Mouse (Mus musculus) gastrocnemius, adult 8-10 months (tissue): ENCODE measurements at regions not wholly inside any gene's neighbourhood (a gene's known extent, or its start where the extent isn't known, plus 50 kb on each side); places are given as distances from the start of the nearest gene placed in this dataset.

Source experiments
- DNase-seq, 2 experiments: peaks; one replicate each; pipeline ENCODE4 v3.0.0; 2022; ENCODE audit warnings: low spot score in 2 of 2

DNA sequence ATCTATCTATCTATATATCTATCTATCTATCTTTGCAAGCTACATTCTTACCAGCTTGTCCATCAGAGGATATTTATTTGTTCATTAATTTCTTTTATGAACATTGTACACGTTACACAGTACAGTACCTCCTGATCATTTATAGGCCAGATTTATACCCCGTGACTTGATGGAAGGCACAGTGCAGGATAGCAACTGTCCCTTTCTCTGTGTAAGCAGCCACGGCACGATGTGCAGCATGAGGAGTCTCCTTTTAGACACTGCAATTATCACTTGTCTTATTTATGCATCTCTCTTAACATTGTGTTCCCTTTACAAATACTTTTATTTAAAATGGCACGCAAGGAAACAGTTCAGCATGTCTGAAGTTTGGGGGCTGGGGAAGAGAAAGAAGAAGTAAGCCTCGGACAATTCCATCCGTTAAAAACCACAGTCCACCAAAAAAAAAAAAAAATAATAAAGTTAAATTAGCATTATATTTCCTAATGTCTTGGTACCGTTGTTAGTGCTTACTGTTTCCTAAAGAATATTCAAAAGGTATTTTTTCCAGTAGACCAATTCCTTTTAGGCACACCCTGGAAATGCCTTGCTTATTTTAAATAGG lies 475.4 kb downstream of the Lmo4 start:
- no peak for DNase-seq

DNA sequence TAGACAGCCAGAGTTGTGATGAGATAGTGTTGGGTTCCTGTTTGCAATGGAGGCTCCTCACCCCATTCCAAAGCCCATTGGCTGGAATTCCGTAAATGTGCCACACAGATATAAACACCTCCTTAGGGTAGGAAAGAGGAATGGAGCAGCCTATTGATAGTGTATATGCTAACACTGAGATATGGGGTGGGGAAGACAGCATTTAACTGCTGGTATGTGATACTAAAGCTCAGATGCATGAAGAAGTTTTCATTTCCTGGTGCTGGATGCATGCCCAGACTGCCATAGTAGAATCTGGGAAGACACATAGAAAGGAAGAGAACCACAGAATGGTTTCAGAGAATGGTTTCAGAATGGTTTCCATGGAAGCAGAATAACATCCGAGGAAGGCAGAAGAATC lies 482.4 kb downstream of the Lmo4 start:
- DNase-seq: no peak

DNA sequence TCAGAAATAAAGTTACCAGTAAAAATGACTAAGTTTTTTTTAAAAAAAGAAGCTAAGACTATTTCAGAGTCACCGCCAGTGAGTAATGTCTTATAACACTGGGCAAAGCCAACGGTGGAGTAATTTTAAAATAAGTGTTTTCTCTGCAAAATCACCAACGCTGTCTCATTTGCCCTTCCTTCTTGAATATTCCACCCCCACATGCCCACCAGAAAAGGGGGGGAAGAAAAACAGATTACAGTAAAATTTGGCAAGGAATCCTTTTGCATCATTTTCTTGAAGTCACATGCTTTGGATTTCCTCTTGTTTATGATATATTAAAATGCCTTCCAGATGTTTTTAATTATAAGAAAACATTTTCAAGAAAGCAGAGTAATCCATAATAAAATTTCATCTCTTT lies 482.9 kb downstream of the Lmo4 start:
- DNase-seq: no peak

DNA sequence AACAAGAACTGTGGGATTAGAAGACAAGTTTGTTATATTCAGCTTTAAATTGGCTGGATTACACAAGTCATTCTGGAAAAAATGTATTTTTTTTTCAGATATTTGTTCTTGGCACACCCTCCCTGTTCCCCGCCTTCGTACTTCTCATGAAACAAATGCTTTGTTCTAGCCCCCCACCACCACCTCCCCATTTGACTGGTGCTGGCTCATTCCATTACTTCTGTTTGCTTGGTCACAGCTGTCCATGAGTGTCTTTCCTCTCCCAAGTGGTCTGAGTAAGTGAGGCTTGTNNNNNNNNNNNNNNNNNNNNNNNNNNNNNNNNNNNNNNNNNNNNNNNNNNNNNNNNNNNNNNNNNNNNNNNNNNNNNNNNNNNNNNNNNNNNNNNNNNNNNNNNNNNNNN lies 491.8 kb downstream of the Lmo4 start:
- no peak for DNase-seq

DNA sequence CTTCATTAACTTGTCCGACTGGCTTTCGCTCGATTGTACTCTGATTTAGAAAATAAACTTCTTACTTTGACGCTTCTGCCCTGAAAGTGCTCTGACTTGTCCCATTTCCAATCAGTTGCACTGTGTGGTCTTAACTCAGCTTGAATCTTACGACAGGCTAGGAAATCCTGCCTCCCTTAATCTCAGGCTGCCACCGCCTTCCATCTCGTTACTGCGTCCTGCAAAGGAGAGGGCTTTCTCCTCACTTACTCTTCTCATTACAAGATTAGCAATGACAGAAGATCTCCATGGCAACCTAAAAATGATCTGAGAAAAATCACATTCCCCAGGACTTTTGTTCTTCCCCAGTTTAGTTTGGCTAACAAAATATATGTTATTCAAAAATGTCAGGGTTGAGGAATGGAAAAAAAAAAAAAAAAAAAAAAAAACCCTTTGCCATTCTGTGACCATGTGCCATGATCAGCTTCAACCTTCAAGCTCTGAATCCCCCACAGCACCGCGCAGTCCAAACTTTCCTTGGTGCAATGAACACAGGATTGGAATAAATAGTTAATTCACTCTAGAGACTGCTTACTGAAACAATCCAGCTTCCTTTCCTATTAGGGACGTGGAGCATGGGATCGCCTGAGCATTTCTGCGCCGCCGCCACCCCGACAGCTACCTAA lies 494.1 kb downstream of the Lmo4 start:
- no peak for DNase-seq

DNA sequence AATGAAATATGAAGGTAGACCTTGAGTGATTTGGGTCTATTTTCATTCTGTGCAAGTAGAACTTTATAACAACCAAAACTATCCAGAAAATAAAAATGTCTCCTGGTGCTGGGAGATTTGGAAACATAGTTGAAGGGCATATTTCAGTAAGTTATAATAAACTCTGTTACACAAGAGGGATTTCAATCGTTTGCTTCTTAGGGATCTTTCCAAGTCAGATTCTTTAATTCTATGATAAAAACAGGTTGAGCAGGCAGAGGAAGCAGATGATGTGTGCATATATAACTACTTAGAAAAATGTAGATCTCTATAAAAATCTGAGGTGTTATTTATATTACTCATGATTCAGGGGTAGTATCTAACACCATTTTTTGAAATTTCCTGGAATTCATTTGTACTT lies 498.3 kb downstream of the Lmo4 start:
- no peak for DNase-seq

DNA sequence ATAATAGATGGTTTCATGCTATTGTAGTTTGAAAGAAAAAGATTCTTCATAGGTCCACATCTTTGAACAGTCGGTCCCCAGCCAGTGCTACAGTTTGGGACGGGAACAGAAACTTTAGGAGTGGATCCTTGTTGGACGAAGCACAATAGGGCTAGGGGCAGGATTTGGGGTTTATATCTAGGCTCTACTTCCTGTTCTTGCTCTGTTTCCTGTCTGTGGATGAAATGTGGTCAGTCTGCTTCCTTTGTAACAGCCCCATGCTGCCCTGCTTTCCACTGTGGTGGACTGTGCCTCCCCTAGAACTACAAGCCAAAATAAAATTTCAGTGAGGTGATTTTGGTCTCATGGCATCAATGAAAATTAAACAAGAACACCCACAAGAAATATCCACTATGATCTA lies 510.2 kb downstream of the Lmo4 start:
- no peak for DNase-seq

DNA sequence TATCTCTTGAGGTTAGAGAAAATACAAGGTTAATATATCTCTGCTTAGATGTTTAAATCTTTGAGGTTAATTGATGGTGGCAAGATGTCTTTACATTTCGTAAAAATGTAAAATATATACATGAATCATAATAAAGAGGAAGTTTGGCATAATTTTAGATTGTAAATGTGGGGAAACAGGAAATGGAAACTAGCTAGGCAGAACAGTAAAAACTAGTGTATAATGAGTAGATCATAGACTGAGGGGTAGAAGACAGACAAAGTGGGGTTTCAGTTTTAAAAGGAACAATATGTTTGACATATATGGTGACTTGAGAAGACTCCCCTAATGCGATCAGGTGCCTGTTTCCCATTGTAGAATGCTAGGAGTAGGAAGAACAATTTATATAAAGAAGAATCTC lies 519.3 kb downstream of the Lmo4 start:
- no peak for DNase-seq

DNA sequence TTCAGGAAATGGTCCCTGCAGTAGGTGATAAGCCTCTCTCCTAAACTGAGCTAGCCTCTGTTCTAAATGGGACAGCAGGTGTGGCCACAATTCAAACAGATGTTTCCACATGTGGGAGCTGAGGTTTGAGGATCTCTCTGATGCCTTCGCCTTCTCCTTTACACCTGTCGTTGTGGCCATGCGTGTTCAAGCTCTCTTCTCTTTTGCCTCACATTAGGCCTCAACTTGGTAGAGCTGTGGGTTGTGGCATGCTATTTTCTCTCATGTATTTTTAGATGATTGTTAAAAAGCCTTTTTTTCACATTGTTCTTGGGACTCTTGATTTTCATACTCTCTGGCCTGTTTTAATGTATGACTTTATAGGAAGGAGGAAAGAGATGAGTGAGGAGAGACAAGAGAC lies 526.8 kb downstream of the Lmo4 start:
- no peak for DNase-seq

DNA sequence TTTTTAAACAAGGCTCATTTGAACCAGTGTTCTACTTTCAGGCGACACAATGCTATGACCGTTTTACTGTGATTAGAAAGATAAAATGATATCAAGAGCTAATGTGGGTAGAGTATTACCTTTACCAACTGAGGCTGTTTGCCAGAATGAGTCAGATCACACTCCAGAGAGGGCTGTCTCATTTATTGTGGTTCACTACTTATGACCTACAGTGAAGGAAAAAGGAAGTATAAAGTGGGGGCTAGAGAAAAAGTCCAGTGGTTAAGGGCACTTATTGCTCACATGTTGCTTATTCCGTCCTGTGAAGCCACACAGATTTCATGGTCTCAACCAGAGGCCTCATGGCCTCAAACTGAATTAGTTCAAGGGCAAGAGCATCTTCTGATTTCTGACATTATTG lies 530.2 kb downstream of the Lmo4 start:
- DNase-seq: no peak

DNA sequence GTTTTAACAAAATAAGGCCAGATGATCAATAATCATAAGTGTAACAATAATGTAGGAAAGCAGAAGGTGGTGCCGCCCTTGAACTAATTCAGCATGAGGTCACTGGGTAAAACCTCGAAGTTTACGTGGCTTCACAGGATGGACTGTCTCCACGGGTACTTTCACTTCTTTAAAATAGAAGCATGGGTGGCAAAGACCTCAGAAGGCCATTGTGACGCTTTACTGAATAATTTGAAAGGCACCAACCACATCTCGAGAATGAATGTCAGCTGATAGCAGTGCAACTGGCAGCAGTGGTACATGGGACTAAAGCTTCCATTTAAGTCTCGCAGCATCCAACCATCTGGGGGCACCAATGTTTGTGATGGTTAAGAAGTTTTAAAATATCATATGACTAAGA lies 530.6 kb downstream of the Lmo4 start:
- no peak for DNase-seq

DNA sequence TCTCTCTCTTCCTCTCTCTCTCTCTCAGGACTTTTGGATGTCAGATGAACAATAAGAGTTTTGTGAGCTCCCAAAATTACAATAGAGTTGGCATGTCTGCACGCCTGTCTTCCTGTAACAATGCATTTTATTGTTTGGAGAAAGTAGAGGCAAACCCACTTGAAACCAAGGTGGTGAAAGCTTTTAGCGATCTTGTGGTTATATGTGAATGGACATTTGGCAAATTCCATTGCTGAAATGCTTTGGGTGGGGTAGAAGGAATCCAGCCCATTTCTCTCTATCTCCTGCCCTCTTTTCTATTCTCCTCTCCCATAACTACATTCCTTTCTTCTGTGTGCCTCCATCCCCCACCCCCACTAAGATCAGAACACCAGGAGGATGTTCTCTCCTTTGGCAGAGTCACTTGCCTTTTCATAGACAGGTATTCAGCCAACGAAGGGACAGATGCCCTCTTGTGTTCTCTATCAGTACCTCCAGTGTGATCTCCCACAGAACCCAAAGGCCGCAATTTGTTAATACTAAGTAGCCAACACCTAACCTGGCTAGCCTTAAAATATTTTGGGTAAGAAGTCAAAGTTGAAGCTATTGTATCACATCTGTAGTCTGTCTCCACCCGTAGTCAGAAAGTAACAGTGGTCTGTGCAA lies 542.9 kb downstream of the Lmo4 start:
- no peak for DNase-seq

DNA sequence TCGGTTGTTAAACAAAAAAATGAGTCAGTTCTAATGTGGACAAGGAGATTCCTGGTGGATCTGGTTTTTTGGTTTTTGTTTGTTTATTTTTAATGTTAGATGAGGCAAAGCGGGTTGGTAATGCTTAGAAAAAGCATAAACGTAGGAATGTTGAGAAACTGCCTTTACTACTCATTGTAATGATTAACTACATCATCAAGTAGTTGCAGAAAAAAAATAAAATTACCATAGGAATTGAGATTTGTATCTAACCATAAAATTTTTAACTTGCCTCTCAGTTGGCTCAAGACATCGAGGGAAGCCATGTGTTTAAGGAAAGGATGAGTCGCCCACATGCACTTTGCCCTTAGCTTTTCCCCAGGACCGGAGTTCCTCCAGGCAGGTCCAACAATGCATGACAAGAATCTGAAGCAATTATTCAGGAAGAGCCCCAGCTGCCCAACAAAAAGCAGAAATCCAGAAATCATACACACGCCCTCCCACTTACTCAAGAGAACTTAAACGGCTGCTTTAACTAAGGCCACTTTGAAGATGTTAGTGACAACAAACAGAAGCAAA lies 545.5 kb downstream of the Lmo4 start:
- DNase-seq: no peak

DNA sequence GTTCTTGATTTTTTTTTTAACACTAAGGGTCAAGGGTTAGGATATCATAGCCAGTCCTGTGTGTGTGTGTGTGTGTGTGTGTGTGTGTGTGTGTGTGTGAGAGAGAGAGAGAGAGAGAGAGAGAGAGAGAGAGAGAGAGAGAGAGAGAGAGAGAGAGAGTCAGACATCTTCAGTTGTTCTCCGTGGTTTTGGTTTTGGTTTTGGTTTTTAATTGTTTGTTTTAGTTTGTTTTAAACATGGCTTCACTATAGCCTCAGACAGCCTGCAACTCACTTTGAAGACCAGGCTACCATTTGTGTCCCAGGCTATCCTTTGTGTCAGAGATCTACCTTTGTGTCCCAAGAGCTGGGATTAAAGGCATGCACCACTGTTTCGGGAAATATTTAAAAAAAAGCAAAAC lies 557.8 kb downstream of the Lmo4 start:
- DNase-seq: no peak

DNA sequence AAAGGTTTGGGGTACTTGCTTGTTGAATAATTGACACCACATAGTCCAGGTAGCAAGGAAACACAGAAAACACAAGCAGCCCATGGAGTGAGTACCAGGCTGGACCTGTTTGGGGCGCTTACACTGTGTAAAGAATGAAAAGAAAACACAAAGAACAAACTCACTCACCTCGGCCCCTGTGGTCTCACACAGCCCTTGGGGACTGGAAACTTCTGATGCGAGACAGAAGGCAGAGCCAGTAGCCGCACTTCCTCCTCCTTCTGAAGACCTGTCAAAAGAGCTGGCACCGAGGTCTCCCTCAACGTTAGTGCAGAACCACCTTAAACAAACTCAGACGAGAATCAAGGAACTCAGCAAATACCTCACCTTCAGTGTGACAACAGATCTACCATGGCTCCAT lies 558.2 kb downstream of the Lmo4 start:
- DNase-seq: no peak

DNA sequence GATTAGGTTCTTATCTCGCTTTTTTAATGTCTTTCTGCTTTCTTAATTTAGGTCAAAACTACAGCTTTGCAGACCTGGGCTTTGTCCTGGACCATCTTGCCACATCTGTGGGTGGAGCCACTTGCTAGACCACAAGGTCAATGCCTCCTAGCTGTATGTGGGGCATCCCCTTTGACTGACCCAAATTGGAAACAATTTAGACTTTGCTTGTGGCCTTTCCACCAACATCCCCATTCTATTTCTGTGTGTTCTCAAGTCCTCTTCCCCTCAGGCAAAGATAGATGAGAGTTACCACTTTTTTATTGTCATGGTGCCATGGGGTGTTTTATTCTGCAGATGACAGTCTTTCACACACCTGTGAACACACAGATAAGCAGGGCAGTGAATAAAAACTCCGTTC lies 572.0 kb downstream of the Lmo4 start:
- no peak for DNase-seq

DNA sequence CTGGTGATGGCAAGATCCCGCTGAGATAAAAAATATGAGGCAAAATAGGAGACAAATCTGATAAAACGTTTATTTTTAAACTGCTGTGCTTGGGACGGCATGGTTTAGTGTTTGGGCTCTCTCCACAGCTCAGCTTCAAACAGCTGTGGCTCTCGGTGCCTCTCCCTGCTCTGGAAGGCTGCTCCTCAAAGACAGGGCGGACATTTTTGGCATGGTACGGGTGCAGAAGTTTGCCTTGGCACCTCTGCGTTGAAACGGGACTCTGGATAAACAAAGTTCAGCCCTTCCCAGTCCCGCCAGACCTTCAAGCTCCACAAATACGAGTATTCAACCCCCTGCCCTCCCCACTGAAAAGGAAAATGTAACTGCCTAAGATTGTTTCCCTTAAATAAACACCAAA lies 573.8 kb downstream of the Lmo4 start:
- peak in 1 of 2 experiments; percentile 16 for DNase-seq

DNA sequence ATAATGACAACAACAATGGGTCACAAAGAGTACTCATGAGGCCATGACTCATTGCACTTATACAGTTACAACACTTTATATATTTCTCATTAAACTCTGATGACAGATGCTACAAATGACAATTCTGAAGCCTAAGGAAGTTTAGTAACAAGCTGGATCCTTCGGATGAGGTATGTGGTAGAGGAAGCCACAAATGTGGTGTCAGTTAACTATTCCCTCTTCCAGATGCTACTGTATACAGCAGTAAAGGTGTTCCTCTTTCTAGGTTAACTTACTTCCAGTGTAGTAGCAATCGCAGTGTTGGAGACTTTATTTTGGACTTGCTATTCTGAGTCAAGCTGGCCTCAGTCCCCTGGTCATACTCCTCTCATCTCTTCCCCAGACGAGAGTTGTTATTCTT lies 580.1 kb downstream of the Lmo4 start:
- no peak for DNase-seq

DNA sequence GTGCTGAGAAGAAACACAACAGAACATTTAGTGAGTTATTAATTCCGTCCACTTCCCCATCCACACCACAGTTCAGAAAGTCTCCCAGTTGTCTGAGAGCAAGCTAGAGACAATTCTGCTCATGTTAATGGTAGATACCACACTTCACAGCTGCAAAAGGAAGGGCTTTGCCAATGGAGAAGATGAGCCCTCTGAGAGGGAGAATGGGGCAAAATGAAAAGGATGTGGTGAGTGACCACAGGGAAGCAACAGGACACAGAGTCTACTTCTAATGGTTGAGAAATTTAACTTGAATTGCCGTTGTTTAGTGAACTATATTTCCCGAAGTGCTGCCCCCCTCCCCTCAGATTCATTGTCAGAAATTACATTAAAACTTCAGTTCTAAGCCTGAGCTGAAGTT lies 582.7 kb downstream of the Lmo4 start:
- no peak for DNase-seq

DNA sequence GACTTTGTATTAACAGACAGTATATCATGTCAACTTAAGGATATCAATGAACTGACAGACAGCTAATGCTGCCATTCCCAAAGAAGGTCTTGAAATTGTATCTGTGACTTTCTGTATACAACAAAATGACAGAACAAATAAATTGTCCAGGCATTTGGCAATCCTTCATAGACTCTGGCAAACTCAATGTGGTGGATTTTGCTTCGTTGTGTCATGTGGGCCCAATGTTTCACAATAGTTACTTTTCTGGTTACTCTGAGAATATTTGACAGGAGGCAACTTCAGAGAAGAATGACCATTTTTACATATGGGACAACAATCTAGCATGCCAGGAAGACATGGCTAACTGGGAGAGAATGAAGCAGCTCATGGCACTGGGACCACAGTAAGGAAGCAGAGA lies 585.9 kb downstream of the Lmo4 start:
- DNase-seq: no peak

DNA sequence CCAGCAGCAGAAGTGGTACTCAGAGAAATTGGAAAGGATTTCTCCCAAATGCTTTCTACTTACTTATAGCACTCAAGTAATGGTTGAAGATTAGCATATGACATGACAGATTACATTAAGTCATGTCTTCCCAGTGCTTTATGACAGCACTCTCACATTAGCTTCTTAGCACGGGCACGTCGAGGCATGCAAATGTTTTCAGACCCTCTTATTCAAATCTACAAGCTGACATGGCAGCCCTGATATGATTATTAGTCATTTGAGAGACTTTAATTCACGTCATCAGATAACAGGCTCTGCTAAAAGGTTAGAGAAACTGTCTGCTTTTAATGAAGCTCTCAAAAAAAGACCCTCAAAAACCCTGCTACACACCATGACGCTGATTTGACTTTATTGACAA lies 590.1 kb downstream of the Lmo4 start:
- no peak for DNase-seq

DNA sequence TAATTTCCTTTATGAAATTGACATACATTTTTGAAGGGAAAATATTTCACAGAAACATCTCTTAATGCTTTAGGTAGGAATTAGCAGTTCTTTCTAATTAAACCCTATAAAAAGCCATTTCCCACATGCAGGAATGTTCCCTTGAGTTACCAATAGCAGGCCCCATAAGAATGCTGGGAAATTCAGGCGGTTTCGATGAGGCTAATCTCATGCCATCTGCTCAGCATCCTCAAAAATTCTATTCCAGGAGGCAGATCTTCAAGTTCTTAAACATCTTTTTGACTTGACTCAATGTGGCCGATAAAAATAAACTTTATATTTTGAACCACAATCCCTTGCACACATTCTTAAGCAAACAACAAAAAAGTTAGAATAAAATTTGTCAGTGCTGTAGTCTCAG lies 591.0 kb downstream of the Lmo4 start:
- no peak for DNase-seq

DNA sequence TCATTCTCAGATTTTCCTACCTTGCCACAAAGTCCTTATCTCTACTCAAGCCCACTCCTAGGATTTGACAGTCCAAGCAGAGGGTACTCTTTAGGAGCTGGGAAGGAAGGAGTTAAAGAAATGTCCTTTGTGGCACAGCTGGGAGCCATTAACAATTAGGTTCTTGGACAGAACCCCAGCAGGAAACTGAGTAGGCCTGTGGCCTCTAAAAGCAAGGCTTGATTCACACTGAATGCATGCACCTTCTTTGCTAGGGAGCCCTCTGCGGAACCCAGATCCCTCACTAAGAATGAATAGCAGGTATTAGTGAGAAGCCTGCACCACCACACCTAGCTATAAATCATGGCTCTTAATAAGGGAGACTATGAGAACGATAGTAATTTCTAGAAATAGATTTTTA lies 595.3 kb downstream of the Lmo4 start:
- no peak for DNase-seq
